Mouse (Mus musculus): ENCODE data around the gene Phldb3.

- TF ChIP-seq CTCF (IDR thresholded peaks at IDR 0.05; ENCODE audit: control insufficient read depth, insufficient read depth, insufficient read length) = no peak
- TF ChIP-seq MAX (IDR thresholded peaks at IDR 0.05) = no peak
- TF ChIP-seq MYOD1 (IDR thresholded peaks at IDR 0.05; ENCODE audit: control insufficient read depth, insufficient read length, low read depth) = peak; percentile 27
- TF ChIP-seq FOSL1 (IDR thresholded peaks at IDR 0.05; ENCODE audit: insufficient read depth, low read length, poor library complexity, severe bottlenecking) = peak; percentile 43
- no peak for TF ChIP-seq USF1 (IDR thresholded peaks at IDR 0.05; ENCODE audit: low read depth)
- TF ChIP-seq MYOG (IDR thresholded peaks at IDR 0.05; ENCODE audit: control insufficient read depth, extremely low read depth, insufficient read length) = no peak
Measured at GRCm38 (mm10) chr7:24599211-24600067, 11.1 kb upstream of the Phldb3 start.

All from C2C12 (cell line).